ENCODE assay signal across 9 mouse cellular contexts in the genomic region with DNA sequence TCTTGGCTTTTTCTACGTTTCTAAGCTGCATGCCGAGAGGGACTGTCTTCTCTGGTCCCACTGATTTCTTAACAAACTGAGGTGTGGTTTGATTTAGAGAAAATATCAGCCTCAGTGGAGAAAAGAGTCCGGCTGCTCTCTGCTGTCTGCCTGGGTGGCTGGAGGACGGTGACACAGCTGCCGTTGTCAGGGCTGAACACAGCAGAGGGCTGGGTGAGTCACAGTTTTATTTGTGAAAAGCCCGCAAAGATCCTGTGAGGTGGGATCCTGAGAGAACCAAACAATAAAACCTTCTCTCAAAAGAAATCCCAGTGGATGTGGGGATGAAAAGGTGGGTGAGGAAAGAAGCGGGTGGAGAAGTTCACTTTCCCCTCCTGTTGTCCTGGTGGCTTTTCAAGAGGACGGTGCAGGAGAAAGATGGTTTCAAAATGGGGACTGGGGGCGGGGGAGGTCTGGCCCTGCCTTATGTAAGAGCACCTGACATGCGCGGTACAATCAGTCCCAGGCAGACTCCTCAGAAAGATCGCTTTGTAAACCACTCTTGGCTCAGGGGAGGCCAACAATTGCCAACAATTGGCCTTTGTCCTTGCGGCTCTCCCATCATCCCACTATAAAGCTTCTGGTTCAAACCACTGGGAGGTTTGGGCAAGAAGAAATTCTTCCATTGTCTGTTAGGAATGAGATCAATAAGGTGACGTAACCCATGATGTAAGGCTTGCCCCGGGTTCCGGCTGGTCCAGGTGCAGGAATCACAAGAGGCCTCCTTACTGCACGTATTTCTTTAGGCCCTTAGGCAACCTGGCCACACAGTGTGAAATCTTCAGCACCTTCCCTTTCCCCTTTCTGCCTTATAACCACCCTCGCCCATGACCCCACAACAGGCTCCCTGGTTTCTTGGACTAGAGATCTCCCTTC. TPM values are rescaled to one million over a fixed set of nuclear protein-coding genes. Genes with fewer than 3 reads are reported as not detected.
DNase-seq lines count a peak whose midpoint lies in the region; ATAC-seq and TF ChIP-seq lines count a peak whose summit lies in the region.
"Had no signal": no experiment of that assay in that cellular context is flagged by ENCODE, and none has a peak within 500 bp of the region (broad histone marks: within the 10 kb centered on the region; RNA-seq: fewer than 3 reads in every experiment).

No protein-coding gene starts in this region.

- H3K36me3 ChIP-seq in hindbrain, embryonic 16.5 days (ENCODE audit: control insufficient read depth, insufficient read depth, low read length): no peaks in the 10 kb centered on the region
- H3K36me3 ChIP-seq in neural tube, embryonic 15.5 days: no peaks in the 10 kb centered on the region

- no peaks in the 10 kb centered on the region for H3K27me3 ChIP-seq in hindbrain, embryonic 16.5 days (replicated peaks; ENCODE audit: control insufficient read depth, insufficient read depth, low read length)
- no peaks in the 10 kb centered on the region for H3K27me3 ChIP-seq in neural tube, embryonic 15.5 days (replicated peaks)

- no peak overlapping the region for H3K4me3 ChIP-seq in left cerebral cortex, adult 2 months
- H3K4me3 ChIP-seq in hindbrain, embryonic 16.5 days (ENCODE audit: low read length): peak overlapping the region; percentile 17; the same call in 1 of the 2 replicates
- peak overlapping the region; percentile 16; the same call in 1 of the 2 replicates for H3K4me3 ChIP-seq in neural tube, embryonic 15.5 days (replicated peaks)
- H3K4me3 ChIP-seq: myocyte had no signal

- ATAC-seq in hindbrain, embryonic 16.5 days: peak; percentile 94
- peak; percentile 93 for ATAC-seq in neural tube, embryonic 15.5 days (ENCODE audit: low FRiP score)

- TF ChIP-seq CTCF in left cerebral cortex, adult 2 months (IDR thresholded peaks at IDR 0.05): no peak

- no peaks in the 10 kb centered on the region for H3K9me3 ChIP-seq in hindbrain, embryonic 16.5 days (ENCODE audit: control insufficient read depth, low read length)
- no peaks in the 10 kb centered on the region for H3K9me3 ChIP-seq in neural tube, embryonic 15.5 days (replicated peaks)

- WGBS in hindbrain, embryonic 16.5 days: 24% methylated on average over 18 of the region's 18 CpGs
- WGBS in neural tube, embryonic 15.5 days: 22% methylated on average over 18 of the region's 18 CpGs

- peaks cover 4% of the 10 kb centered on the region; the same call in 1 of the 2 replicates for H3K4me1 ChIP-seq in hindbrain, embryonic 16.5 days (ENCODE audit: control insufficient read depth, insufficient read depth, low read depth, low read length)
- H3K4me1 ChIP-seq in neural tube, embryonic 15.5 days: peaks cover 12% of the 10 kb centered on the region

- H3K9ac ChIP-seq in hindbrain, embryonic 16.5 days (ENCODE audit: low read depth, low read length): peak overlapping the region; percentile 47
- H3K9ac ChIP-seq in neural tube, embryonic 15.5 days (replicated peaks): peak overlapping the region; percentile 18; the same call in 1 of the 2 replicates

- peak overlapping the region; percentile 53 for H3K4me2 ChIP-seq in hindbrain, embryonic 16.5 days (ENCODE audit: low read length)
- H3K4me2 ChIP-seq in neural tube, embryonic 15.5 days: peak overlapping the region; percentile 51

- intact Hi-C loops in left cerebral cortex, adult 2 months (cut with DNase I): loop anchor here (2.0 kb wide), 1 partner anchor 86 kb away; no protein-coding TSS in a partner anchor
- intact Hi-C loops in left cerebral cortex, postnatal 10 days (cut with DNase I): no loop called here

- H3K27ac ChIP-seq in left cerebral cortex, adult 2 months: peak overlapping the region; percentile 79
- H3K27ac ChIP-seq in hindbrain, embryonic 16.5 days (ENCODE audit: low read depth, low read length): peak overlapping the region; percentile 30; the same call in 1 of the 2 replicates
- peak overlapping the region; percentile 49 for H3K27ac ChIP-seq in neural tube, embryonic 15.5 days (replicated peaks)

- DNase-seq in left cerebral cortex, adult 2 months (ENCODE audit: extremely low spot score in 1 of 2, low spot score in 2 of 2): peak in 1 of 2 experiments; percentile 46
- no peak for DNase-seq in left cerebral cortex, postnatal 10 days (ENCODE audit: extremely low spot score in 1 of 2, low spot score in 2 of 2)
- DNase-seq in cerebellum, adult 9-11 months: peak; percentile 54
- DNase-seq in yolk sac, embryonic 10.5 days (ENCODE audit: low spot score): no peak
- no peak for DNase-seq in ovary, postnatal 14 days (ENCODE audit: low spot score)
- DNase-seq in right cerebral cortex, postnatal 36 days (ENCODE audit: low spot score in 2 of 2): no peak

RNA-seq across cellular contexts. Expression of gene Aqp11, which starts 19.1 kb away (rescaled TPM):
- total RNA-seq in left cerebral cortex, adult 2 months (2021): 10 to 100 TPM; 22.3 to 23.6 TPM
- total RNA-seq in left cerebral cortex, postnatal 10 days (2021): 10 to 100 TPM; 22.4 to 24.4 TPM
- 23.2 and 24.5 TPM in 2 replicates for polyA plus RNA-seq in hindbrain, embryonic 16.5 days (2015; fragmentation: Nextera tagmentation; extraction: Ambion mirVana)
- 22.6 and 35.4 TPM in 2 replicates for polyA plus RNA-seq in neural tube, embryonic 15.5 days (2015; fragmentation: Nextera tagmentation; extraction: Ambion mirVana)

RNA-seq across cellular contexts. Expression of gene Pak1, which starts 31.1 kb away (rescaled TPM):
- total RNA-seq in left cerebral cortex, adult 2 months (2021): 100 to 1,000 TPM; 414 to 463 TPM
- 100 to 1,000 TPM; 196 to 202 TPM for total RNA-seq in left cerebral cortex, postnatal 10 days (2021)
- 131 and 138 TPM in 2 replicates for polyA plus RNA-seq in hindbrain, embryonic 16.5 days (2015; fragmentation: Nextera tagmentation; extraction: Ambion mirVana)
- polyA plus RNA-seq in neural tube, embryonic 15.5 days (2015; fragmentation: Nextera tagmentation; extraction: Ambion mirVana): 117 and 134 TPM in 2 replicates
